Mouse (Mus musculus): ENCODE results near the gene Sap25. TPM values are rescaled to one million over a fixed set of nuclear protein-coding genes. Genes with fewer than 3 reads are reported as not detected.
A peak's percentile ranks its signal among the peaks of the same experiment; 100 is the strongest.

The Sap25 gene
- total and polyA plus RNA-seq, 3 experiments: 1.5 to 34.9 (median 2.0) TPM

- Histone ChIP-seq H3K36me3 (ENCODE audit: control insufficient read depth, insufficient read depth, low read length) (no peaks in the 10 kb centered on the region), H3K27me3 (ENCODE audit: control insufficient read depth, insufficient read depth, low read length) (no peaks in the 10 kb centered on the region), H3K4me1 (ENCODE audit: control insufficient read depth, insufficient read depth, low read length) (peaks cover 10% of the 10 kb centered on the region), H3K27ac (no peak overlapping the region), H3K9ac (ENCODE audit: low read depth, low read length) (no peak overlapping the region), H3K79me2 (replicated peaks; ENCODE audit: control insufficient read depth, insufficient read depth, low read length) (no peaks in the 10 kb centered on the region), H3K4me3 (no peak overlapping the region)
- WGBS: 53% methylated on average over 23 of the region's 23 CpGs
- no peak for DNase-seq
- intact Hi-C loops (cut with DNase I): no loop called here
- no peak for TF ChIP-seq POLR2A (IDR thresholded peaks at IDR 0.05; ENCODE audit: insufficient read depth, low read depth, low read length)
- no peak for TF ChIP-seq CTCF (IDR thresholded peaks at IDR 0.05)
- no peak for TF ChIP-seq EP300 (IDR thresholded peaks at IDR 0.05; ENCODE audit: insufficient read depth, low read depth, low read length)
Observed at GRCm38 (mm10) chr5:137608654-137609190, 32.4 kb upstream of the Sap25 start.

- DNase-seq: no peak
- Histone ChIP-seq H3K27me3 (ENCODE audit: control insufficient read depth, insufficient read depth, low read length) (no peaks in the 10 kb centered on the region), H3K27ac (no peak overlapping the region), H3K36me3 (ENCODE audit: control insufficient read depth, insufficient read depth, low read length) (no peaks in the 10 kb centered on the region), H3K4me1 (ENCODE audit: control insufficient read depth, insufficient read depth, low read length) (peaks cover 10% of the 10 kb centered on the region), H3K4me3 (no peak overlapping the region), H3K9ac (ENCODE audit: low read depth, low read length) (no peak overlapping the region), H3K79me2 (replicated peaks; ENCODE audit: control insufficient read depth, insufficient read depth, low read length) (no peaks in the 10 kb centered on the region)
- WGBS: 82% methylated on average over 3 of the region's 3 CpGs
- intact Hi-C loops (cut with DNase I): no loop called here
- TF ChIP-seq EP300 (IDR thresholded peaks at IDR 0.05; ENCODE audit: insufficient read depth, low read depth, low read length): no peak
- no peak for TF ChIP-seq POLR2A (IDR thresholded peaks at IDR 0.05; ENCODE audit: insufficient read depth, low read depth, low read length)
- no peak for TF ChIP-seq CTCF (IDR thresholded peaks at IDR 0.05)
Observed at GRCm38 (mm10) chr5:137609292-137609691, 31.8 kb upstream of the Sap25 start.

- H3K4me3 ChIP-seq: peak overlapping the region; percentile 43
- peaks cover 10% of the 10 kb centered on the region for H3K4me1 ChIP-seq (ENCODE audit: control insufficient read depth, insufficient read depth, low read length)
- no peaks in the 10 kb centered on the region for H3K79me2 ChIP-seq (replicated peaks; ENCODE audit: control insufficient read depth, insufficient read depth, low read length)
- peak overlapping the region; percentile 17 for H3K9ac ChIP-seq (ENCODE audit: low read depth, low read length)
- peak overlapping the region; percentile 78 for H3K27ac ChIP-seq
- 69% methylated on average over 4 of the region's 4 CpGs for WGBS
- TF ChIP-seq POLR2A (IDR thresholded peaks at IDR 0.05; ENCODE audit: insufficient read depth, low read depth, low read length) (no peak), EP300 (IDR thresholded peaks at IDR 0.05; ENCODE audit: insufficient read depth, low read depth, low read length) (no peak)
- intact Hi-C loops (cut with DNase I): loop anchor here (1.0 kb wide), 1 partner anchor 18 kb away; no protein-coding TSS in a partner anchor
- H3K27me3 ChIP-seq (ENCODE audit: control insufficient read depth, insufficient read depth, low read length): no peaks in the 10 kb centered on the region
- peak in 1 of 2 experiments; percentile 11 for DNase-seq
- no peaks in the 10 kb centered on the region for H3K36me3 ChIP-seq (ENCODE audit: control insufficient read depth, insufficient read depth, low read length)
Observed at GRCm38 (mm10) chr5:137610056-137610455, 31.1 kb upstream of the Sap25 start.

GRCm38 (mm10) chr5:137610548-137611244, 30.4 kb upstream of the Sap25 start:
- H3K4me1 ChIP-seq (ENCODE audit: control insufficient read depth, insufficient read depth, low read length): peaks cover 10% of the 10 kb centered on the region
- H3K27me3 ChIP-seq (ENCODE audit: control insufficient read depth, insufficient read depth, low read length): no peaks in the 10 kb centered on the region
- TF ChIP-seq EP300 (IDR thresholded peaks at IDR 0.05; ENCODE audit: insufficient read depth, low read depth, low read length) (peak; percentile 87), POLR2A (IDR thresholded peaks at IDR 0.05; ENCODE audit: insufficient read depth, low read depth, low read length) (0 out of 2 replicates have a peak, but pooled peaks have one; percentile 52), CTCF (IDR thresholded peaks at IDR 0.05) (no peak)
- H3K4me3 ChIP-seq: peak overlapping the region; percentile 43
- DNase-seq: peak; percentile 81 to 85
- intact Hi-C loops (cut with DNase I): loop anchor here (1.0 kb wide), 1 partner anchor 18 kb away; no protein-coding TSS in a partner anchor
- WGBS: 7% methylated on average over 12 of the region's 12 CpGs
- no peaks in the 10 kb centered on the region for H3K79me2 ChIP-seq (replicated peaks; ENCODE audit: control insufficient read depth, insufficient read depth, low read length)
- H3K9ac ChIP-seq (ENCODE audit: low read depth, low read length): peak overlapping the region; percentile 61
- H3K36me3 ChIP-seq (ENCODE audit: control insufficient read depth, insufficient read depth, low read length): no peaks in the 10 kb centered on the region
- H3K27ac ChIP-seq: peak overlapping the region; percentile 78

GRCm38 (mm10) chr5:137611245-137611602, 29.9 kb upstream of the Sap25 start:
- peaks cover 10% of the 10 kb centered on the region for H3K4me1 ChIP-seq (ENCODE audit: control insufficient read depth, insufficient read depth, low read length)
- H3K27ac ChIP-seq: peak overlapping the region; percentile 78
- TF ChIP-seq POLR2A (IDR thresholded peaks at IDR 0.05; ENCODE audit: insufficient read depth, low read depth, low read length) (peak; percentile 51; the same call in 1 of the 2 replicates), EP300 (IDR thresholded peaks at IDR 0.05; ENCODE audit: insufficient read depth, low read depth, low read length) (no peak)
- intact Hi-C loops (cut with DNase I): no loop called here
- peak; percentile 81 to 82 for DNase-seq
- no peaks in the 10 kb centered on the region for H3K27me3 ChIP-seq (ENCODE audit: control insufficient read depth, insufficient read depth, low read length)
- H3K9ac ChIP-seq (ENCODE audit: low read depth, low read length): peak overlapping the region; percentile 61
- 4% methylated on average over 6 of the region's 6 CpGs for WGBS
- peak overlapping the region; percentile 43 for H3K4me3 ChIP-seq
- H3K36me3 ChIP-seq (ENCODE audit: control insufficient read depth, insufficient read depth, low read length): no peaks in the 10 kb centered on the region
- H3K79me2 ChIP-seq (replicated peaks; ENCODE audit: control insufficient read depth, insufficient read depth, low read length): no peaks in the 10 kb centered on the region

GRCm38 (mm10) chr5:137613076-137613475, 28.1 kb upstream of the Sap25 start:
- Histone ChIP-seq H3K9ac (ENCODE audit: low read depth, low read length) (no peak overlapping the region), H3K79me2 (replicated peaks; ENCODE audit: control insufficient read depth, insufficient read depth, low read length) (no peaks in the 10 kb centered on the region), H3K36me3 (ENCODE audit: control insufficient read depth, insufficient read depth, low read length) (no peaks in the 10 kb centered on the region), H3K27me3 (ENCODE audit: control insufficient read depth, insufficient read depth, low read length) (no peaks in the 10 kb centered on the region), H3K27ac (peak overlapping the region; percentile 20; the same call in 1 of the 2 replicates), H3K4me3 (no peak overlapping the region), H3K4me1 (ENCODE audit: control insufficient read depth, insufficient read depth, low read length) (peaks cover 10% of the 10 kb centered on the region)
- WGBS: 72% methylated on average over 5 of the region's 5 CpGs
- DNase-seq: peak; percentile 41 to 47
- intact Hi-C loops (cut with DNase I): no loop called here
- 0 out of 2 replicates have a peak, but pooled peaks have one; percentile 31 for TF ChIP-seq POLR2A (IDR thresholded peaks at IDR 0.05; ENCODE audit: insufficient read depth, low read depth, low read length)
- no peak for TF ChIP-seq EP300 (IDR thresholded peaks at IDR 0.05; ENCODE audit: insufficient read depth, low read depth, low read length)

Measured in heart, adult 2 months (tissue).